8 mouse cellular contexts compared by ENCODE assay signal in the genomic region with DNA sequence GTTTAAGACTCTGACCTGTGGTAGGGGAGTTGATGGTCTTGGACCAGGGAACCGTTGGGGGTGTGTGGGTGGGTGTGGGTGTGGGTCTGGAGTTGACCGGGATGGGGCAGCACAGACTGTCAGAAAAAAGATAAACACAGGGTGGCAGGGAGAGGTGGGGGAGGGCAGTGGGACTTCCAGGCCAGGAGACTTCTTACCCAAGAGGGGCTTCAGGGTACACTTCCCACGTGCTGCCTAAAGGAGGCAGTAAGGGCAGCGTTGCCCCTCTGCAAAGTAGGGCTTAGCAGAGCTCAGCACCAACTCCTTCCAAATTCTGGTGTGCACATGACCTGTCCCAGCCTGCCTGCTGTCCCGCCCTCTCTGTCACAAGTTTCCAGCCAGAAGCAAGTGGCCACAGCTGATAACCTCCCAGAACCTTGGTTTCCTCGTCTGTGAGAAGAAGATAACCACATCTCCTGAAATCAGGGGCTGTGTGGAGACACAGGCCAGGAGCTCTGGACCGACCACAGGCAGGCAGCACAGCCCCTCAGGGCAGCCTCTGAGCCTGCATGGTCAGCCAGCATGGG. TPM values are rescaled to one million over a fixed set of nuclear protein-coding genes. Genes with fewer than 3 reads are reported as not detected.
DNase-seq lines count a peak whose midpoint lies in the region; ATAC-seq lines count a peak whose summit lies in the region.

No protein-coding gene starts in this region.

- no peak overlapping the region for H3K27ac ChIP-seq in embryonic facial prominence, embryonic 14.5 days (replicated peaks; ENCODE audit: low read depth, low read length)
- peak overlapping the region; percentile 88 for H3K27ac ChIP-seq in hindbrain, embryonic 14.5 days
- no peak overlapping the region for H3K27ac ChIP-seq in stomach, embryonic 15.5 days

- H3K9ac ChIP-seq in embryonic facial prominence, embryonic 14.5 days (ENCODE audit: low read depth, low read length), result no peak overlapping the region
- peak overlapping the region; percentile 47 for H3K9ac ChIP-seq in hindbrain, embryonic 14.5 days
- no peak overlapping the region for H3K9ac ChIP-seq in stomach, embryonic 15.5 days

- ATAC-seq in embryonic facial prominence, embryonic 14.5 days (ENCODE audit: low read depth), result no peak
- peak; percentile 28; the same call in 1 of the 2 replicates for ATAC-seq in hindbrain, embryonic 14.5 days (ENCODE audit: low FRiP score)
- ATAC-seq in stomach, embryonic 15.5 days (ENCODE audit: insufficient read depth, low FRiP score, low read depth), result peak; percentile 90

- H3K36me3 ChIP-seq in embryonic facial prominence, embryonic 14.5 days (ENCODE audit: control insufficient read depth, insufficient read depth, low read length), result no peaks in the 10 kb centered on the region
- H3K36me3 ChIP-seq in hindbrain, embryonic 14.5 days (replicated peaks; ENCODE audit: control insufficient read depth, insufficient read depth), result no peaks in the 10 kb centered on the region
- no peaks in the 10 kb centered on the region for H3K36me3 ChIP-seq in stomach, embryonic 15.5 days

- 24% methylated on average over 7 of the region's 7 CpGs for WGBS in embryonic facial prominence, embryonic 14.5 days
- WGBS in hindbrain, embryonic 14.5 days, result 37% methylated on average over 7 of the region's 7 CpGs
- WGBS in stomach, embryonic 15.5 days, result 22% methylated on average over 7 of the region's 7 CpGs

- peaks cover 21% of the 10 kb centered on the region for H3K27me3 ChIP-seq in embryonic facial prominence, embryonic 14.5 days (replicated peaks; ENCODE audit: control insufficient read depth, insufficient read depth, low read length)
- H3K27me3 ChIP-seq in hindbrain, embryonic 14.5 days (ENCODE audit: control insufficient read depth, insufficient read depth, low read length), result no peaks in the 10 kb centered on the region
- H3K27me3 ChIP-seq in stomach, embryonic 15.5 days (replicated peaks), result peaks cover 8% of the 10 kb centered on the region; the same call in 1 of the 2 replicates

- no peaks in the 10 kb centered on the region for H3K4me1 ChIP-seq in embryonic facial prominence, embryonic 14.5 days (ENCODE audit: control insufficient read depth, insufficient read depth, low read length)
- peaks cover 18% of the 10 kb centered on the region for H3K4me1 ChIP-seq in hindbrain, embryonic 14.5 days (replicated peaks; ENCODE audit: control insufficient read depth, insufficient read depth, low read length)
- H3K4me1 ChIP-seq in stomach, embryonic 15.5 days, result peaks cover 9% of the 10 kb centered on the region; the same call in 1 of the 2 replicates

- 0 out of 2 replicates have a peak overlapping the region, but pooled peaks have one; percentile 39 for H3K4me2 ChIP-seq in embryonic facial prominence, embryonic 14.5 days (ENCODE audit: low read depth, low read length)
- peak overlapping the region; percentile 36 for H3K4me2 ChIP-seq in hindbrain, embryonic 14.5 days (replicated peaks)
- H3K4me2 ChIP-seq in stomach, embryonic 15.5 days, result no peak overlapping the region; the same call in 1 of the 2 replicates

- H3K4me3 ChIP-seq in embryonic facial prominence, embryonic 14.5 days (ENCODE audit: low read depth, low read length), result no peak overlapping the region
- H3K4me3 ChIP-seq in hindbrain, embryonic 14.5 days (replicated peaks; ENCODE audit: low read length), result no peak overlapping the region
- H3K4me3 ChIP-seq in stomach, embryonic 15.5 days (replicated peaks), result no peak overlapping the region

- H3K9me3 ChIP-seq in embryonic facial prominence, embryonic 14.5 days (ENCODE audit: control insufficient read depth, low read length), result no peaks in the 10 kb centered on the region
- H3K9me3 ChIP-seq in hindbrain, embryonic 14.5 days (ENCODE audit: control insufficient read depth, low read length), result no peaks in the 10 kb centered on the region
- H3K9me3 ChIP-seq in stomach, embryonic 15.5 days, result no peaks in the 10 kb centered on the region

- DNase-seq in heart, adult 11 months, result peak; percentile 96
- DNase-seq in heart, adult 8-10 months (ENCODE audit: low spot score), result no peak
- DNase-seq in embryonic facial prominence, embryonic 14.5 days (ENCODE audit: low spot score), result no peak
- no peak for DNase-seq in hindbrain, embryonic 14.5 days (ENCODE audit: low spot score)
- DNase-seq in lung, postnatal 25 days (ENCODE audit: low spot score), result peak; percentile 38
- DNase-seq in gastrocnemius, adult 18-20 months (ENCODE audit: low spot score), result no peak
- no peak for DNase-seq in gastrocnemius, adult 8-10 months (ENCODE audit: low spot score in 2 of 2)

RNA-seq across cellular contexts. Expression of a gene that starts 20.7 kb away (rescaled TPM):
- 10 to 100 TPM; 15.1 to 22.1 (median 18.2) TPM for total RNA-seq in heart, adult 8-10 months (2022)
- 7.2 and 8.1 TPM in 2 replicates for polyA plus RNA-seq in embryonic facial prominence, embryonic 14.5 days (2014; fragmentation: Nextera tagmentation; extraction: Ambion mirVana)
- polyA plus RNA-seq in hindbrain, embryonic 14.5 days (2014; fragmentation: Nextera tagmentation; extraction: Ambion mirVana), result 22.4 and 27.7 TPM in 2 replicates
- polyA plus RNA-seq in stomach, embryonic 15.5 days (2015; fragmentation: Nextera tagmentation; extraction: Ambion mirVana), result 4.5 and 4.8 TPM in 2 replicates
- total RNA-seq in gastrocnemius, adult 18-20 months (2021), result 10 to 100 TPM; 16.1 to 25.9 TPM
- total RNA-seq in gastrocnemius, adult 8-10 months (2022), result 10 to 100 TPM; 12.3 to 22.0 (median 17.2) TPM

RNA-seq across cellular contexts. Expression of a gene that starts 55.7 kb away (rescaled TPM):
- total RNA-seq in heart, adult 8-10 months (2022), result 10 to 100 TPM; 35.2 to 36.2 (median 35.3) TPM
- polyA plus RNA-seq in embryonic facial prominence, embryonic 14.5 days (2014; fragmentation: Nextera tagmentation; extraction: Ambion mirVana), result 14.0 and 17.3 TPM in 2 replicates
- polyA plus RNA-seq in hindbrain, embryonic 14.5 days (2014; fragmentation: Nextera tagmentation; extraction: Ambion mirVana), result 14.5 and 16.5 TPM in 2 replicates
- 16.5 and 20.6 TPM in 2 replicates for polyA plus RNA-seq in stomach, embryonic 15.5 days (2015; fragmentation: Nextera tagmentation; extraction: Ambion mirVana)
- 10 to 100 TPM; 12.4 to 12.9 TPM for total RNA-seq in gastrocnemius, adult 18-20 months (2021)
- 10 to 100 TPM; 10.5 to 13.1 (median 11.5) TPM for total RNA-seq in gastrocnemius, adult 8-10 months (2022)

Comparison
In these comparisons a context has a peak if more than half of its experiments do, and no peak if none do; other contexts are left out.
1. DNase-seq: peak in heart, adult 11 months (single experiment) and lung, postnatal 25 days (single experiment); none in heart, adult 8-10 months (single experiment), embryonic facial prominence, embryonic 14.5 days (single experiment), hindbrain, embryonic 14.5 days (single experiment), gastrocnemius, adult 18-20 months (single experiment) and gastrocnemius, adult 8-10 months (0 of 2).